Comparison of ENCODE assay signal across 8 mouse cellular contexts in the genomic region with DNA sequence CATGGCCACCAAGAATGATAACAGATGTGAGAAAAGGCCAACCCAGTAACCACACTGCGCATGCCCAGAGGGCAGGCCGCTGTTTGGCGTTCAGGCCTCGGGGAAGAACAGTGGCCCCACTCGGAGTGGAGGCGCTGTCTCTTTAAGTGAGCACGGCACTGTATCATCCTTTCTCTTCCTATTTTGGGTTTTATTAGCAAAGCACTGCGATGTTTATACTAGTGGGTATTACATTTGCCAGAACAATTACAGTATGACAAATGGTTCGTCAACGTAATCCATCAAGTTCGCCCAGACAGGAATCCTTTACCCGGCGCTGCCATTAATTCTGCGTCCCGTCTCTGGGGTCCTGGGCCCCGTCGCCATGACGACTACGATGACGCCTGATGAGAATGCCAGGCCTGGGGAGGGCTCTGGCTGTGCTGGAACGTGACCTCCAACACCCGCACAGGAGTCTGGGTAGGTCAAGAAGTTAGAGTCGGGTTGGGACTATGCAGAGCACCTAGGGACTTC.
DNase-seq lines count a peak whose midpoint lies in the region; ATAC-seq and TF ChIP-seq lines count a peak whose summit lies in the region.

No protein-coding gene starts in this region.

- 25% methylated on average over 23 of the region's 23 CpGs for WGBS in lung, adult 2 months
- WGBS in limb, embryonic 10.5 days: 29% methylated on average over 23 of the region's 23 CpGs
- 20% methylated on average over 23 of the region's 23 CpGs for WGBS in stomach, embryonic 15.5 days

- H3K4me2 ChIP-seq in stomach, embryonic 15.5 days: peak overlapping the region; percentile 39

- no peak overlapping the region for H3K4me3 ChIP-seq in lung, adult 2 months (replicated peaks; ENCODE audit: extremely low read depth, low read depth, low read length)
- H3K4me3 ChIP-seq in limb, embryonic 10.5 days: peak overlapping the region; percentile 20
- H3K4me3 ChIP-seq in stomach, embryonic 15.5 days (replicated peaks): no peak overlapping the region

- H3K4me1 ChIP-seq in lung, adult 2 months (ENCODE audit: control insufficient read depth, insufficient read depth, low read length): no peaks in the 10 kb centered on the region
- H3K4me1 ChIP-seq in limb, embryonic 10.5 days: peaks cover 34% of the 10 kb centered on the region
- peaks cover 13% of the 10 kb centered on the region for H3K4me1 ChIP-seq in stomach, embryonic 15.5 days

- DNase-seq in cerebellum, postnatal 25 days: peak; percentile 21 to 45
- DNase-seq in cerebellum, postnatal 4 days (ENCODE audit: low spot score in 2 of 2): no peak
- DNase-seq in lung, postnatal 10 days: peak; percentile 44
- no peak for DNase-seq in lung, adult 2 months
- peak; percentile 76 for DNase-seq in limb, embryonic 10.5 days (ENCODE audit: low spot score)
- DNase-seq in spleen, adult 18-20 months: no peak
- DNase-seq in adipocyte (ENCODE audit: low spot score): no peak

- peaks cover 6% of the 10 kb centered on the region; the same call in 1 of the 2 replicates for H3K27me3 ChIP-seq in limb, embryonic 10.5 days (ENCODE audit: low read depth, poor library complexity, severe bottlenecking)
- H3K27me3 ChIP-seq in stomach, embryonic 15.5 days (replicated peaks): no peaks in the 10 kb centered on the region

- H3K9ac ChIP-seq in stomach, embryonic 15.5 days: no peak overlapping the region

- peak overlapping the region; percentile 32; the same call in 1 of the 2 replicates for H3K27ac ChIP-seq in limb, embryonic 10.5 days
- no peak overlapping the region for H3K27ac ChIP-seq in stomach, embryonic 15.5 days

- H3K9me3 ChIP-seq in limb, embryonic 10.5 days (replicated peaks): no peaks in the 10 kb centered on the region
- H3K9me3 ChIP-seq in stomach, embryonic 15.5 days: no peaks in the 10 kb centered on the region

- no peak for ATAC-seq in stomach, embryonic 15.5 days (ENCODE audit: insufficient read depth, low FRiP score, low read depth)

- TF ChIP-seq POLR2A in lung, adult 2 months (IDR thresholded peaks at IDR 0.05; ENCODE audit: borderline replicate concordance, extremely low read depth, low read depth, low read length): no peak

- TF ChIP-seq CTCF in lung, adult 2 months (IDR thresholded peaks at IDR 0.05; ENCODE audit: insufficient read depth, low read length): no peak

- H3K36me3 ChIP-seq in limb, embryonic 10.5 days: no peaks in the 10 kb centered on the region
- no peaks in the 10 kb centered on the region for H3K36me3 ChIP-seq in stomach, embryonic 15.5 days

Comparison
In these comparisons a context has a peak if more than half of its experiments do, and no peak if none do; other contexts are left out.
1. DNase-seq: peak in cerebellum, postnatal 25 days (2 of 2), lung, postnatal 10 days (single experiment) and limb, embryonic 10.5 days (single experiment); none in cerebellum, postnatal 4 days (0 of 2), lung, adult 2 months (single experiment), spleen, adult 18-20 months (0 of 2) and adipocyte (single experiment).